Mouse (Mus musculus) kidney, postnatal 25 days (tissue): ENCODE measurements around the gene Hace1.

Source experiments
- DNase-seq, 2 experiments: peaks; one replicate each; pipeline ENCODE4 v3.0.0; 2021; ENCODE audit warnings: mixed read lengths in 2 of 2

Hace1 gene

DNA sequence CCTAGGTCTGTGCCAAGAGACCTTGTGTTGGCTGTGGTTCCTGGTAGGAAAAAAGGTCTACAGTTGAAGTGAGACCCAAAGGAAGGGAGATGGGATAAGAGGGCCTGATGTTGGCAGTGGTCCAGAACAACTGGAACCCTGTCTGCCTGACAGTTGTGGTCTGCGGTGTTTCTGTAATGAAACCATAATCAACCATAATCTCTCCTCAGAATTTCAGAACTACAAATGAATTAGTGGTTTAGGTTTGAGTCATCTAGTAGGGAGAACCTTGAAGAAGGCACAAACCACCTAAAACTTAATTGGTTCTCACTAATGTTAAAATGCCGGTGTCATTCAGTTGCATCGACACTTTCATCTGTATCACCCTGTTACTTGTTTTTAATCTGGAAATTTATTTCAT is 133.2 kb downstream of the Hace1 start:
- no peak for DNase-seq

DNA sequence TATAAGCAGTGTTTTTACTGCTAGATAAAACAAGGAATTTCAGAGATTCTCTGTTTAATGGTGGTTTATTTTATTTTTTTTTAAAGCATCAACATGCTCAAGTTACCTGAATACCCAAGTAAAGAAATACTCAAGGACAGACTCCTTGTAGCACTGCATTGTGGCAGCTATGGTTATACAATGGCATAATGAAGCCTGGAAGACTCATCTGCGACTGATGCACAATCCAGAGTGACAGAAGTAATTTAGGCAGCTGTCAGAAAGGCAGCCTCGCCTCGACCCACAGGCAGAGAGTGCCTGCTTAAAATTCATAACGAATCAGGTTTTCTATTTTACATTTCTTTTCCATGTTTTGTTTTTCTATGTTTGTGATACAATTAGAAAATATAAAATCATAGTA is 133.7 kb downstream of the Hace1 start:
- no peak for DNase-seq
